ENCODE assay signal across 12 mouse cellular contexts in the genomic region with DNA sequence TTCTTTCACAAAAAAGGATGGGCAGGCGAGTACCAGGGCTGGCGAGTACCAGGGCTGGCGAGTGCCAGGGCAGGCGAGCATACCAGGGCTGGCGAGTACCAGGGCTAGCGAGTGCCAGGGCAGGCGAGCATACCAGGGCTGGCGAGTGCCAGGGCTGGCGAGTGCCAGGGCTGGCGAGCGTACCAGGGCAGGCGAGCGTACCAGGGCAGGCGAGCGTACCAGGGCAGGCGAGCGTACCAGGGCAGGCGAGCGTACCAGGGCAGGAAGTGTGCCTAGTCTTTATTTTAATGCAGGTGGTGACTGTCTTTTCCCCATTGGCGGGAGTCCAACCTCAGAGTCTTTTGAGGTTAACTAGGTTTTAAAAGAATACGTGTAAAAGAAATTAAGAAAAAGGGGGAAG. TPM values are rescaled to one million over a fixed set of nuclear protein-coding genes. Genes with fewer than 3 reads are reported as not detected.
DNase-seq lines count a peak whose midpoint lies in the region; ATAC-seq lines count a peak whose summit lies in the region.
"Had no signal": no experiment of that assay in that cellular context is flagged by ENCODE, and none has a peak within 500 bp of the region (broad histone marks: within the 10 kb centered on the region; RNA-seq: fewer than 3 reads in every experiment).

No protein-coding gene starts in this region.

- 0 out of 2 replicates have a peak, but pooled peaks cover 2% of the 10 kb centered on the region for H3K4me1 ChIP-seq in midbrain, embryonic 11.5 days (ENCODE audit: control insufficient read depth, insufficient read depth, low read length)

- H3K36me3 ChIP-seq in midbrain, embryonic 11.5 days (ENCODE audit: control insufficient read depth, insufficient read depth, low read length): no peaks in the 10 kb centered on the region

- no peak overlapping the region for H3K4me2 ChIP-seq in midbrain, embryonic 11.5 days

- no peaks in the 10 kb centered on the region for H3K27me3 ChIP-seq in midbrain, embryonic 11.5 days (ENCODE audit: control insufficient read depth, insufficient read depth, low read length)
- H3K27me3 ChIP-seq: CH12.LX had no signal

- no peak overlapping the region for H3K9ac ChIP-seq in midbrain, embryonic 11.5 days (ENCODE audit: low read length)

- no peak overlapping the region for H3K27ac ChIP-seq in midbrain, embryonic 11.5 days (ENCODE audit: low read depth, low read length)
- H3K27ac ChIP-seq: left cerebral cortex, adult 2 months had no signal

- no peaks in the 10 kb centered on the region for H3K9me3 ChIP-seq in midbrain, embryonic 11.5 days (ENCODE audit: control insufficient read depth, low read length)

- peak; percentile 26; the same call in 1 of the 2 replicates for ATAC-seq in megakaryocyte progenitor cell, adult 5-6 weeks (replicated peaks; ENCODE audit: poor library complexity)
- ATAC-seq in midbrain, embryonic 11.5 days (ENCODE audit: low FRiP score): no peak
- no peak for ATAC-seq in erythroblast, adult 5-6 weeks (replicated peaks; ENCODE audit: low FRiP score, poor library complexity, severe bottlenecking)

- H3K4me3 ChIP-seq in midbrain, embryonic 11.5 days (ENCODE audit: low read depth, low read length): no peak overlapping the region
- H3K4me3 ChIP-seq: left cerebral cortex, adult 2 months had no signal

- DNase-seq in gastrocnemius, postnatal 10 days: peak; percentile 36
- DNase-seq in gastrocnemius, adult 18-20 months (ENCODE audit: low spot score): no peak
- DNase-seq in CD4-positive helper T cell, adult 2 months (ENCODE audit: low read depth, low spot score): peak; percentile 54
- DNase-seq in cerebellum, adult 9-10 months: peak; percentile 54
- DNase-seq in midbrain, embryonic 11.5 days (ENCODE audit: low spot score, missing footprints): no peak
- DNase-seq in urinary bladder, postnatal 25 days (ENCODE audit: low spot score): no peak
- DNase-seq: adrenal gland, postnatal 25 days; heart, postnatal 36 days had no signal

- 88% methylated on average over 21 of the region's 21 CpGs for WGBS in midbrain, embryonic 11.5 days

RNA-seq across cellular contexts. Expression of gene Scap, which starts 3.4 kb away (rescaled TPM):
- total RNA-seq in gastrocnemius, postnatal 10 days (2021): 10 to 100 TPM; 25.5 TPM
- 10 to 100 TPM; 13.9 to 16.4 TPM for total RNA-seq in gastrocnemius, adult 18-20 months (2021)
- 26.1 and 33.6 TPM in 2 replicates for total RNA-seq in megakaryocyte progenitor cell, adult 5-6 weeks (2015)
- total RNA-seq in megakaryocyte progenitor cell, adult 5-6 weeks (2017): 22.1 and 29.4 TPM in 2 replicates
- polyA plus RNA-seq in midbrain, embryonic 11.5 days (2014; fragmentation: Nextera tagmentation; extraction: Ambion mirVana): 19.2 and 24.9 TPM in 2 replicates
- 6.9 and 13.8 TPM in 2 replicates for total RNA-seq in erythroblast, adult 5-6 weeks (2015; ENCODE audit: low replicate concordance)
- total RNA-seq in erythroblast, adult 5-6 weeks (2017; ENCODE audit: low replicate concordance): 2.6 and 3.7 TPM in 2 replicates

RNA-seq across cellular contexts. Expression of gene Elp6, which starts 24.7 kb away (rescaled TPM):
- 1 to 10 TPM; 4.2 to 4.7 TPM for total RNA-seq in gastrocnemius, postnatal 10 days (2021)
- 1 to 10 TPM; 1.8 to 2.2 TPM for total RNA-seq in gastrocnemius, adult 18-20 months (2021)
- total RNA-seq in megakaryocyte progenitor cell, adult 5-6 weeks (2015): 9.9 and 12.1 TPM in 2 replicates
- 9.3 and 9.4 TPM in 2 replicates for total RNA-seq in megakaryocyte progenitor cell, adult 5-6 weeks (2017)
- 32.8 and 40.2 TPM in 2 replicates for polyA plus RNA-seq in midbrain, embryonic 11.5 days (2014; fragmentation: Nextera tagmentation; extraction: Ambion mirVana)
- 0.19 and 1.5 TPM in 2 replicates for total RNA-seq in erythroblast, adult 5-6 weeks (2015; ENCODE audit: low replicate concordance)
- 0.56 and 1.8 TPM in 2 replicates for total RNA-seq in erythroblast, adult 5-6 weeks (2017; ENCODE audit: low replicate concordance)

Comparison
In these comparisons a context has a peak if more than half of its experiments do, and no peak if none do; other contexts are left out.
1. DNase-seq: peak in gastrocnemius, postnatal 10 days (single experiment), CD4-positive helper T cell, adult 2 months (single experiment) and cerebellum, adult 9-10 months (single experiment); none in gastrocnemius, adult 18-20 months (single experiment), midbrain, embryonic 11.5 days (single experiment) and urinary bladder, postnatal 25 days (single experiment).